Mouse (Mus musculus) midbrain, embryonic 13.5 days (tissue): ENCODE results near the gene Faim. TPM values are rescaled to one million over a fixed set of nuclear protein-coding genes. Genes with fewer than 3 reads are reported as not detected.

Source experiments
- ATAC-seq: fragments of 200-750 bp; cut with Nextera tagmentation; 2 replicates; pipeline ENCODE4 v1.8.0; 2017; ENCODE audit warnings: mild to moderate bottlenecking, moderate TSS enrichment, moderate library complexity
- H3K27ac ChIP-seq: fragments of 300-500 bp; sonication (generic); 2 replicates; pipeline ENCODE4 v1.5.1; 2015; ENCODE audit warnings: inconsistent platforms, mild to moderate bottlenecking, moderate library complexity
- H3K27me3 ChIP-seq: fragments of 300-500 bp; sonication (generic); 2 replicates; pipeline ENCODE4 v1.6.1; 2015; ENCODE audit warnings: mild to moderate bottlenecking, inconsistent platforms
- H3K36me3 ChIP-seq: fragments of 300-500 bp; sonication (generic); 2 replicates; pipeline ENCODE4 v1.6.1; 2015; ENCODE audit warnings: mild to moderate bottlenecking, inconsistent platforms
- H3K4me1 ChIP-seq: fragments of 300-500 bp; sonication (generic); replicated peaks from 2 replicates; pipeline ENCODE4 v1.6.1; 2015; ENCODE audit warnings: inconsistent platforms
- H3K4me2 ChIP-seq: fragments of 300-500 bp; sonication (generic); replicated peaks from 2 replicates; pipeline ENCODE4 v1.6.1; 2015; ENCODE audit warnings: moderate library complexity, mild to moderate bottlenecking, inconsistent platforms
- H3K4me3 ChIP-seq: fragments of 300-500 bp; sonication (generic); replicated peaks from 2 replicates; pipeline ENCODE4 v1.5.1; 2015; ENCODE audit warnings: mild to moderate bottlenecking, inconsistent platforms
- H3K9ac ChIP-seq: fragments of 300-500 bp; sonication (generic); replicated peaks from 2 replicates; pipeline ENCODE4 v1.6.1; 2015; ENCODE audit warnings: mild to moderate bottlenecking, inconsistent platforms
- H3K9me3 ChIP-seq: fragments of 300-500 bp; sonication (generic); 2 replicates; pipeline ENCODE4 v1.6.1; 2016; ENCODE audit warnings: mild to moderate bottlenecking, inconsistent platforms
- WGBS: fragments of 180-500 bp; shearing (Covaris S2); methylation state at CpG from one replicate; pipeline ENCODE4 v1.1.7; 2015; 5-methylcytosine and 5-hydroxymethylcytosine counted together
- polyA plus RNA-seq: library from polyadenylated mRNA; unstranded; fragments of >200 nt; fragmentation: Nextera tagmentation; extraction: Ambion mirVana; gene quantifications from 2 replicates; pipeline ENCODE4 v1.2.1, GENCODE M21; 2015

The Faim gene
- polyA plus RNA-seq, 1 experiment from 2014 or later = 105 TPM

- Histone ChIP-seq H3K4me3 (no peak overlapping the region), H3K36me3 (no peaks in the 10 kb centered on the region), H3K9me3 (no peaks in the 10 kb centered on the region), H3K9ac (no peak overlapping the region), H3K27ac (no peak overlapping the region), H3K27me3 (peaks cover 95% of the 10 kb centered on the region), H3K4me2 (no peak overlapping the region; the same call in 1 of the 2 replicates), H3K4me1 (peaks cover 27% of the 10 kb centered on the region)
- 4% methylated on average over 6 of the region's 6 CpGs for WGBS
- ATAC-seq = no peak
These were observed 27.5 kb upstream of the Faim start for GRCm38 (mm10) chr9:98958628-98959027.

- Histone ChIP-seq H3K4me1 (peaks cover 24% of the 10 kb centered on the region), H3K9ac (no peak overlapping the region), H3K27me3 (peaks cover 94% of the 10 kb centered on the region), H3K9me3 (no peaks in the 10 kb centered on the region), H3K36me3 (no peaks in the 10 kb centered on the region), H3K27ac (no peak overlapping the region), H3K4me3 (no peak overlapping the region), H3K4me2 (no peak overlapping the region)
- 26% methylated on average over 3 of the region's 3 CpGs for WGBS
- ATAC-seq = no peak
These were observed 26.3 kb upstream of the Faim start for GRCm38 (mm10) chr9:98959851-98960250.

GRCm38 (mm10) chr9:98960348-98960747 is 25.8 kb upstream of the Faim start:
- Histone ChIP-seq H3K27ac (no peak overlapping the region), H3K36me3 (no peaks in the 10 kb centered on the region), H3K4me2 (no peak overlapping the region), H3K27me3 (peaks cover 94% of the 10 kb centered on the region), H3K4me3 (no peak overlapping the region), H3K9ac (no peak overlapping the region), H3K4me1 (peaks cover 23% of the 10 kb centered on the region), H3K9me3 (no peaks in the 10 kb centered on the region)
- WGBS = 13% methylated on average over 5 of the region's 5 CpGs
- ATAC-seq = no peak

- 4% methylated on average over 22 of the region's 22 CpGs for WGBS
- ATAC-seq = no peak
- Histone ChIP-seq H3K9me3 (no peaks in the 10 kb centered on the region), H3K9ac (no peak overlapping the region), H3K4me3 (no peak overlapping the region), H3K4me2 (no peak overlapping the region), H3K27ac (no peak overlapping the region), H3K36me3 (no peaks in the 10 kb centered on the region), H3K27me3 (peaks cover 92% of the 10 kb centered on the region), H3K4me1 (peaks cover 8% of the 10 kb centered on the region)
These were observed 24.3 kb upstream of the Faim start for GRCm38 (mm10) chr9:98961591-98962477.

- ATAC-seq = no peak
- H3K27me3 ChIP-seq = peaks cover 92% of the 10 kb centered on the region
- H3K4me2 ChIP-seq = no peak overlapping the region
- H3K9ac ChIP-seq = no peak overlapping the region
- no peak overlapping the region for H3K4me3 ChIP-seq
- H3K36me3 ChIP-seq = no peaks in the 10 kb centered on the region
- H3K4me1 ChIP-seq = peaks cover 4% of the 10 kb centered on the region
- H3K27ac ChIP-seq = no peak overlapping the region
- no peaks in the 10 kb centered on the region for H3K9me3 ChIP-seq
- under 1% methylated on average over 20 of the region's 20 CpGs for WGBS
These were observed 23.6 kb upstream of the Faim start for GRCm38 (mm10) chr9:98962478-98963142.

- no peaks in the 10 kb centered on the region for H3K36me3 ChIP-seq
- H3K4me2 ChIP-seq = no peak overlapping the region
- H3K27me3 ChIP-seq = peaks cover 93% of the 10 kb centered on the region
- ATAC-seq = no peak
- no peaks in the 10 kb centered on the region for H3K9me3 ChIP-seq
- H3K4me1 ChIP-seq = peaks cover 4% of the 10 kb centered on the region
- H3K27ac ChIP-seq = no peak overlapping the region
- no peak overlapping the region for H3K4me3 ChIP-seq
- no peak overlapping the region for H3K9ac ChIP-seq
- WGBS = 5% methylated on average over 18 of the region's 18 CpGs
These were observed 22.5 kb upstream of the Faim start for GRCm38 (mm10) chr9:98963661-98964060.

GRCm38 (mm10) chr9:98965084-98965483 is 21.1 kb upstream of the Faim start:
- Histone ChIP-seq H3K9me3 (no peaks in the 10 kb centered on the region), H3K4me2 (no peak overlapping the region), H3K9ac (no peak overlapping the region), H3K27me3 (peaks cover 93% of the 10 kb centered on the region), H3K27ac (no peak overlapping the region), H3K4me3 (0 out of 2 replicates have a peak overlapping the region, but pooled peaks have one; percentile 8), H3K4me1 (peaks cover 4% of the 10 kb centered on the region), H3K36me3 (no peaks in the 10 kb centered on the region)
- WGBS = 1% methylated on average over 18 of the region's 18 CpGs
- peak; percentile 55; the same call in 1 of the 2 replicates for ATAC-seq

- peak overlapping the region; percentile 36; the same call in 1 of the 2 replicates for H3K9ac ChIP-seq
- H3K9me3 ChIP-seq = no peaks in the 10 kb centered on the region
- H3K36me3 ChIP-seq = no peaks in the 10 kb centered on the region
- peak overlapping the region; percentile 30 for H3K4me3 ChIP-seq
- peak overlapping the region; percentile 56 for H3K4me2 ChIP-seq
- H3K4me1 ChIP-seq = peaks cover 7% of the 10 kb centered on the region
- H3K27ac ChIP-seq = no peak overlapping the region
- 2% methylated on average over 40 of the region's 40 CpGs for WGBS
- peak; percentile 70; the same call in 1 of the 2 replicates for ATAC-seq
- peaks cover 91% of the 10 kb centered on the region for H3K27me3 ChIP-seq
These were observed 13.1 kb upstream of the Faim start for GRCm38 (mm10) chr9:98973101-98973521.

GRCm38 (mm10) chr9:98973561-98973960 is 12.6 kb upstream of the Faim start:
- Histone ChIP-seq H3K9ac (no peak overlapping the region), H3K27ac (no peak overlapping the region), H3K4me2 (peak overlapping the region; percentile 56), H3K9me3 (no peaks in the 10 kb centered on the region), H3K4me3 (peak overlapping the region; percentile 30; the same call in 1 of the 2 replicates), H3K27me3 (peaks cover 89% of the 10 kb centered on the region), H3K4me1 (peaks cover 7% of the 10 kb centered on the region), H3K36me3 (no peaks in the 10 kb centered on the region)
- 4% methylated on average over 7 of the region's 7 CpGs for WGBS
- no peak for ATAC-seq

GRCm38 (mm10) chr9:98974898-98975297 is 11.3 kb upstream of the Faim start:
- WGBS = 32% methylated on average over 2 of the region's 2 CpGs
- peaks cover 84% of the 10 kb centered on the region for H3K27me3 ChIP-seq
- no peak for ATAC-seq

GRCm38 (mm10) chr9:98976081-98976480 is 10.1 kb upstream of the Faim start:
- H3K4me1 ChIP-seq = peaks cover 13% of the 10 kb centered on the region
- no peak overlapping the region for H3K27ac ChIP-seq
- H3K4me2 ChIP-seq = no peak overlapping the region
- no peaks in the 10 kb centered on the region for H3K9me3 ChIP-seq
- no peak overlapping the region for H3K4me3 ChIP-seq
- H3K9ac ChIP-seq = no peak overlapping the region
- 89% methylated on average over 1 of the region's 1 CpGs for WGBS
- H3K36me3 ChIP-seq = no peaks in the 10 kb centered on the region
- no peak for ATAC-seq
- H3K27me3 ChIP-seq = peaks cover 75% of the 10 kb centered on the region

More at GRCm38 (mm10) chr9:98974898-98975297, 11.3 kb upstream of the Faim start:
- Histone ChIP-seq H3K9ac (no peak overlapping the region), H3K9me3 (no peaks in the 10 kb centered on the region), H3K4me3 (no peak overlapping the region), H3K4me2 (no peak overlapping the region), H3K36me3 (no peaks in the 10 kb centered on the region), H3K4me1 (peaks cover 11% of the 10 kb centered on the region), H3K27ac (no peak overlapping the region)

- peaks cover 13% of the 10 kb centered on the region for H3K4me1 ChIP-seq
- WGBS = 49% methylated on average over 5 of the region's 5 CpGs
- no peak overlapping the region for H3K4me3 ChIP-seq
- H3K27me3 ChIP-seq = peaks cover 75% of the 10 kb centered on the region
- ATAC-seq = no peak
- no peak overlapping the region for H3K9ac ChIP-seq
- H3K9me3 ChIP-seq = no peaks in the 10 kb centered on the region
- no peaks in the 10 kb centered on the region for H3K36me3 ChIP-seq
- H3K4me2 ChIP-seq = no peak overlapping the region
- no peak overlapping the region for H3K27ac ChIP-seq
These were observed 9.7 kb upstream of the Faim start for GRCm38 (mm10) chr9:98976520-98976919.
